ENCODE assay signal across 32 mouse cellular contexts in genomic region chr17:7749051-7749815, GRCm38 (mm10).
DNase-seq lines count a peak whose midpoint lies in the region; ATAC-seq and TF ChIP-seq lines count a peak whose summit lies in the region.
"Had no signal": no experiment of that assay in that cellular context is flagged by ENCODE, and none has a peak within 500 bp of the region (broad histone marks: within the 10 kb centered on the region; RNA-seq: fewer than 3 reads in every experiment).

No protein-coding gene starts in this region.

- H3K4me1 ChIP-seq in heart, postnatal 0 days (ENCODE audit: control insufficient read depth, insufficient read depth) = no peaks in the 10 kb centered on the region
- H3K4me1 ChIP-seq: embryonic facial prominence, embryonic 12.5 days; heart, embryonic 15.5 days; hindbrain, embryonic 10.5 days; hindbrain, embryonic 15.5 days; liver, embryonic 12.5 days; midbrain, embryonic 13.5 days; neural tube, embryonic 13.5 days had no signal

- H3K9me3 ChIP-seq in heart, postnatal 0 days (replicated peaks; ENCODE audit: control insufficient read depth, low read length) = no peaks in the 10 kb centered on the region
- H3K9me3 ChIP-seq: embryonic facial prominence, embryonic 12.5 days; heart, embryonic 15.5 days; hindbrain, embryonic 10.5 days; hindbrain, embryonic 15.5 days; liver, embryonic 12.5 days; midbrain, embryonic 13.5 days; neural tube, embryonic 13.5 days had no signal

- H3K27me3 ChIP-seq in heart, postnatal 0 days (ENCODE audit: control insufficient read depth, insufficient read depth, low read length) = no peaks in the 10 kb centered on the region
- H3K27me3 ChIP-seq: embryonic facial prominence, embryonic 12.5 days; heart, embryonic 15.5 days; hindbrain, embryonic 15.5 days; liver, embryonic 12.5 days; midbrain, embryonic 13.5 days; neural tube, embryonic 13.5 days had no signal

- no peak for DNase-seq in gastrocnemius, adult 2 months
- no peak for DNase-seq in gastrocnemius, postnatal 25 days
- peak; percentile 13 for DNase-seq in heart, postnatal 0 days (ENCODE audit: low spot score)
- DNase-seq in heart, postnatal 4 days = no peak
- peak; percentile 65 for DNase-seq in 3134 (ENCODE audit: extremely low read depth, insufficient read length, low spot score)
- DNase-seq in adipocyte (ENCODE audit: low spot score) = peak; percentile 62
- no peak for DNase-seq in adrenal gland, adult 2 months
- DNase-seq: adrenal gland, postnatal 14 days; cerebellum, adult 11-12 months; cerebellum, adult 9-11 months; embryo, embryonic 11 days; forebrain, postnatal 0 days; kidney, adult 11 months; kidney, postnatal 14 days; layer of hippocampus, postnatal 36 days; left cerebral cortex, postnatal 4 days; liver, postnatal 0 days; right cerebral cortex, postnatal 14 days; spleen, adult 18-20 months; thymus, postnatal 14 days had no signal

- ATAC-seq in heart, postnatal 0 days (ENCODE audit: insufficient read depth, low read depth) = no peak
- no peak for ATAC-seq in cerebellum, adult (ENCODE audit: insufficient number of reproducible peaks, low FRiP score, low TSS enrichment)
- ATAC-seq: activated CD4-positive, CD25-positive, alpha-beta regulatory T cell, adult 4 months; CD4-positive, CD25-positive, alpha-beta regulatory T cell, adult 4 months; forebrain, postnatal 0 days; inflammation-experienced regulatory T-cells, adult 6 months; liver, embryonic 12.5 days; liver, postnatal 0 days; midbrain, embryonic 13.5 days had no signal

- no peaks in the 10 kb centered on the region for H3K36me3 ChIP-seq in heart, postnatal 0 days (replicated peaks; ENCODE audit: control insufficient read depth, insufficient read depth, low read length)
- H3K36me3 ChIP-seq: embryonic facial prominence, embryonic 12.5 days; heart, embryonic 15.5 days; hindbrain, embryonic 10.5 days; hindbrain, embryonic 15.5 days; liver, embryonic 12.5 days; midbrain, embryonic 13.5 days; neural tube, embryonic 13.5 days had no signal

- 70% methylated on average over 4 of the region's 4 CpGs for WGBS in heart, postnatal 0 days

- no peak for TF ChIP-seq EP300 in heart, postnatal 0 days (IDR thresholded peaks at IDR 0.05; ENCODE audit: low read depth)

- H3K4me3 ChIP-seq in gastrocnemius, adult 2 months = no peak overlapping the region
- no peak overlapping the region for H3K4me3 ChIP-seq in heart, postnatal 0 days (ENCODE audit: low read depth, low read length)
- H3K4me3 ChIP-seq: embryonic facial prominence, embryonic 12.5 days; heart, embryonic 15.5 days; hindbrain, embryonic 10.5 days; hindbrain, embryonic 15.5 days; liver, embryonic 12.5 days; midbrain, embryonic 13.5 days; neural tube, embryonic 13.5 days had no signal

- no peak overlapping the region for H3K9ac ChIP-seq in heart, postnatal 0 days (replicated peaks; ENCODE audit: low read depth, low read length)
- H3K9ac ChIP-seq: embryonic facial prominence, embryonic 12.5 days; forebrain, postnatal 0 days; heart, embryonic 15.5 days; hindbrain, embryonic 15.5 days; liver, embryonic 12.5 days; liver, postnatal 0 days; midbrain, embryonic 13.5 days; neural tube, embryonic 13.5 days had no signal

- H3K27ac ChIP-seq in gastrocnemius, adult 2 months = peak overlapping the region; percentile 63
- no peak overlapping the region for H3K27ac ChIP-seq in heart, postnatal 0 days (ENCODE audit: low read depth)
- H3K27ac ChIP-seq: embryonic facial prominence, embryonic 12.5 days; heart, embryonic 15.5 days; hindbrain, embryonic 10.5 days; hindbrain, embryonic 15.5 days; liver, embryonic 12.5 days; macrophage; midbrain, embryonic 13.5 days; neural tube, embryonic 13.5 days had no signal

- H3K4me2 ChIP-seq in heart, postnatal 0 days (ENCODE audit: low read depth, low read length) = no peak overlapping the region
- H3K4me2 ChIP-seq: embryonic facial prominence, embryonic 12.5 days; heart, embryonic 15.5 days; hindbrain, embryonic 15.5 days; liver, embryonic 12.5 days; midbrain, embryonic 13.5 days; neural tube, embryonic 13.5 days had no signal

- no peak; the same call in 1 of the 2 replicates for TF ChIP-seq CTCF in gastrocnemius, adult 2 months (IDR thresholded peaks at IDR 0.05)
- no peak for TF ChIP-seq CTCF in heart, postnatal 0 days (IDR thresholded peaks at IDR 0.05; ENCODE audit: low read depth)

- intact Hi-C loops in gastrocnemius, adult 2 months (cut with DNase I) = no loop called here

Comparison
In these comparisons a context has a peak if more than half of its experiments do, and no peak if none do; other contexts are left out.
1. DNase-seq: peak in heart, postnatal 0 days (single experiment), 3134 (single experiment) and adipocyte (single experiment); none in gastrocnemius, adult 2 months (single experiment), gastrocnemius, postnatal 25 days (single experiment), heart, postnatal 4 days (single experiment) and adrenal gland, adult 2 months (single experiment).